Mouse (Mus musculus): ENCODE data around the gene Lipo4.
"Not testable (repeated sequence)": the region's sequence is repeated elsewhere in the genome, so short reads cannot be mapped to it uniquely, and the experiment has no call there.

Lipo4 gene

DNA sequence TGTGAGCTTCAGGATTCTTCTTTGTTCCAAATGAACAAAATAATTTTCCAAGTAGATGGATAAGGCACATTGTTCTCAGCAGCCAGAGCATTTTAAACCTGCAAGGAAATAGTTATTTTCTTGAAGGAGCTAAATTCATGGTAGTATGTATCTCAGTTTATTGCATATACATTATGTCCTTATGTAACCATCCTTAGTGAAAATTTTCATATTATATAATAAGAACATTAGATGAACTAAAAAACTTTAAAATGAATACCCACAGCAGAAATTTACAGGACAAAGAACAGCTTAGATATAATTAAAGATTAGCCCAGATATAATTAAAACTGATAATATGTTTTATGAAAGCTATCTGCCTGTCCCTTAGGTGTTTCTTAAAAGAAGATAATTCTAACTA lies at the start of gene Lipo4:
Gene Lipo4 (minus strand): TSS at position 101 of the 400 bp plus-strand sequence.
- no peak for DNase-seq (ENCODE audit: low spot score)

DNA sequence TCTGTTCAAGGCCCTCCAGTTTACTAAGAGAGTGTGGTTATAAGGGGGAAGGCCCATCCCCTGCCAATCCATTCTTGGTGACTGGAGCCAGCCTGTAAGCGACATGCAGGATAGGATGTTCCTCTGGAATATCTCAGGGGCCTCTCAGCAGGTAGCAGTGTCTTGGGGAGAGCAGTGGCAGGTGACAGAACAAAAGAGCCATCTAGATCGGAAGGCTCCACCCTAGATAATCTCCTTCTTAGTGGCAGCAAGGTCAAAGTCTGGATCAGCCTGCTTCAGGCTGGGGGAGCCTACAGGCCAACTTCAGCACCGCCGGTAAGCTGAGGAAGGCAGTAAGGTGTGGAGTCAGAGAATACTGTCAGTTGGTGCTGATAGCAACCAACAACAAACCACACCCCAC lies 61.2 kb downstream of the Lipo4 start:
- DNase-seq (ENCODE audit: low spot score) = not testable (repeated sequence)

DNA sequence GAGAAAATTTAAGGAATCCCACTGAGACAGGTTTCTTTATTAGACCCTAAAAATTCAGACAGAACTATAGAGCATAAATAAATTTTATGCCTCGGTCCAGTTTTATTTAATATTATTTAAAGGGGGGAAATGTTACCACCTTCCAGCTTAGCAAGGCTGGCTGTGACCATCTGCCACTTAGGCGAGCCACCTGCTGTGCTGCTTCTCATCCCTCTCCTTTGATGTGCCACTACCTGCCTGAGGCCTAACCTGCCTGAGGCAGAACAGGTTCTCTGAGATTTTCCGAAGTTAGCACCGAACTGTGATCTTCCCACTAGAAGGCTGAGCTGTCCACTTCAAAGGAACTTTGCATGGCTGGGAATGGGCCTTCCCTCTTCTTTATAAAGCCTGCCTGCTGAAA lies 63.9 kb downstream of the Lipo4 start:
- no peak for DNase-seq (ENCODE audit: low spot score)
